Mouse (Mus musculus) forebrain, embryonic 13.5 days (tissue): Measurements from ENCODE around the gene Rpia. TPM values are rescaled to one million over a fixed set of nuclear protein-coding genes. Genes with fewer than 3 reads are reported as not detected.

Source experiments
- ATAC-seq: fragments of 200-750 bp; cut with Nextera tagmentation; 2 replicates; pipeline ENCODE4 v1.8.0; 2017
- H3K27ac ChIP-seq: fragments of 300-500 bp; sonication (generic); 2 replicates; pipeline ENCODE4 v1.5.1; 2015; ENCODE audit warnings: inconsistent platforms, mild to moderate bottlenecking, moderate library complexity
- H3K27me3 ChIP-seq: fragments of 300-500 bp; sonication (generic); 2 replicates; pipeline ENCODE4 v1.6.1; 2015; ENCODE audit warnings: mild to moderate bottlenecking, inconsistent platforms
- H3K36me3 ChIP-seq: fragments of 300-500 bp; sonication (generic); 2 replicates; pipeline ENCODE4 v1.6.1; 2015; ENCODE audit warnings: mild to moderate bottlenecking, inconsistent platforms; ENCODE audit not compliant: poor library complexity, severe bottlenecking
- H3K4me1 ChIP-seq: fragments of 300-500 bp; sonication (generic); 2 replicates; pipeline ENCODE4 v1.6.1; 2015; ENCODE audit warnings: inconsistent platforms
- H3K4me2 ChIP-seq: fragments of 300-500 bp; sonication (generic); 2 replicates; pipeline ENCODE4 v1.6.1; 2015; ENCODE audit warnings: inconsistent platforms, mild to moderate bottlenecking, moderate library complexity
- H3K4me3 ChIP-seq: fragments of 300-500 bp; sonication (generic); 2 replicates; pipeline ENCODE4 v1.5.1; 2015; ENCODE audit warnings: mild to moderate bottlenecking, inconsistent platforms
- H3K9ac ChIP-seq: fragments of 300-500 bp; sonication (generic); 2 replicates; pipeline ENCODE4 v1.6.1; 2015; ENCODE audit warnings: mild to moderate bottlenecking, inconsistent platforms
- H3K9me3 ChIP-seq: fragments of 300-500 bp; sonication (generic); replicated peaks from 2 replicates; pipeline ENCODE4 v1.6.1; 2016; ENCODE audit warnings: inconsistent platforms
- WGBS: fragments of 180-500 bp; shearing (Covaris S2); methylation state at CpG from one replicate; pipeline ENCODE4 v1.1.7; 2015; 5-methylcytosine and 5-hydroxymethylcytosine counted together
- polyA plus RNA-seq: library from polyadenylated mRNA; unstranded; fragments of >200 nt; fragmentation: Nextera tagmentation; extraction: Ambion mirVana; gene quantifications from 2 replicates; pipeline ENCODE4 v1.2.1, GENCODE M21; 2015

Gene Rpia
- polyA plus RNA-seq, 1 experiment from 2014 or later, result 4.2 TPM

GRCm38 (mm10) chr6:70765076-70765475, 27.0 kb downstream of the Rpia start:
- H3K4me3 ChIP-seq, result no peak overlapping the region
- WGBS, result 92% methylated on average over 8 of the region's 8 CpGs
- no peak overlapping the region for H3K27ac ChIP-seq
- H3K36me3 ChIP-seq, result peaks cover 41% of the 10 kb centered on the region
- no peak for ATAC-seq
- no peak overlapping the region for H3K4me2 ChIP-seq
- no peak overlapping the region for H3K9ac ChIP-seq
- no peaks in the 10 kb centered on the region for H3K9me3 ChIP-seq
- H3K4me1 ChIP-seq, result no peaks in the 10 kb centered on the region
- H3K27me3 ChIP-seq, result no peaks in the 10 kb centered on the region

- Histone ChIP-seq H3K27me3 (no peaks in the 10 kb centered on the region), H3K4me1 (no peaks in the 10 kb centered on the region), H3K9ac (no peak overlapping the region), H3K36me3 (peaks cover 36% of the 10 kb centered on the region), H3K4me2 (no peak overlapping the region), H3K9me3 (no peaks in the 10 kb centered on the region), H3K27ac (no peak overlapping the region), H3K4me3 (no peak overlapping the region)
- whole genome bisulfite sequencing, result 95% methylated on average over 5 of the region's 5 CpGs
- no peak for ATAC-seq
Measured at GRCm38 (mm10) chr6:70764551-70764950, 27.5 kb downstream of the Rpia start.

- Histone ChIP-seq H3K4me2 (no peak overlapping the region), H3K27ac (no peak overlapping the region), H3K36me3 (peaks cover 34% of the 10 kb centered on the region), H3K4me3 (no peak overlapping the region), H3K9ac (no peak overlapping the region), H3K27me3 (no peaks in the 10 kb centered on the region), H3K4me1 (no peaks in the 10 kb centered on the region), H3K9me3 (no peaks in the 10 kb centered on the region)
- WGBS, result 94% methylated on average over 4 of the region's 4 CpGs
- no peak for ATAC-seq
Measured at GRCm38 (mm10) chr6:70763881-70764280, 28.2 kb downstream of the Rpia start.

DNA sequence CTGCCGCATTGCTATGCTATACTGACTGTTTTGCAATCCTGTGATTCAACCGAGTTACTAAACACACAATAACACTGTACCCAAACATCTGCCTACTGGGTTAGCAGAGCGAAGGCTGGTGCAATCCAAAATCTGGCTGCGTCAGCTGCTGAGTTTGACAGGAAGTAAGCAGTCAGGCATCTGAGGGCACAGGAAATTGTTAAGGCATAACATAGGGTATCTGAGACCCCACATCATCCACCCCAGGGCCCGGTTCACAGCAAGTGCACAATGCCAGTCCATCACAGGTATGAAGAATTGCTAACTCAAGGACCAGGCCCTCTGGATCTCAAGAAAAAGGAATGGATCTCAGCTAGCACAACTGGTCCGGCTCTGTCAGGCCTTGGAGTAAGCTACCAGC, 29.4 kb downstream of the Rpia start:
- no peaks in the 10 kb centered on the region for H3K27me3 ChIP-seq
- ATAC-seq, result no peak
- 92% methylated on average over 6 of the region's 6 CpGs for WGBS

DNA sequence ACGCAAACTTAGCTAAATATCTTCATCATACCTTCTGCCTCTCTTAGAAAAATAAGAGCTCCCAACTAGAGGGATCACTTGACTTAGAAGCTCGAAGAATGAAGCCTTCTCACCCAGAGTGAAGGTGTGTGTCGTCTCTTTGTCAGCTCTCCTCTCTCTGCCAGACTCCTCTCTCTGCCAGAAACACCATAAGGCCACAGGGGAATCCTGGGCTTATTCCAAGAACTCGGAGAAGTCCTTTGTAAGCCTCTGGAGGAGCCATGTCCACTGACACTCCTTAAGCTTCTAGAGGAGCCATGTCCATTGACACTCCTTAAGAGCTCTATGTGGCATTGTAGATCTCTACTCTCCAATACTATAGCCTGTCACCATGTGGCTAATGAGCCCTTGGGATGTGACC, 31.1 kb downstream of the Rpia start:
- Histone ChIP-seq H3K4me2 (no peak overlapping the region), H3K27me3 (no peaks in the 10 kb centered on the region), H3K4me3 (no peak overlapping the region), H3K4me1 (no peaks in the 10 kb centered on the region), H3K36me3 (peaks cover 10% of the 10 kb centered on the region), H3K9ac (no peak overlapping the region), H3K9me3 (no peaks in the 10 kb centered on the region), H3K27ac (no peak overlapping the region)
- WGBS, result 71% methylated on average over 4 of the region's 4 CpGs
- no peak for ATAC-seq

More for the DNA sequence above, 29.4 kb downstream of the Rpia start:
- Histone ChIP-seq H3K4me1 (no peaks in the 10 kb centered on the region), H3K9ac (no peak overlapping the region), H3K4me2 (no peak overlapping the region), H3K36me3 (peaks cover 26% of the 10 kb centered on the region), H3K9me3 (no peaks in the 10 kb centered on the region), H3K4me3 (no peak overlapping the region), H3K27ac (no peak overlapping the region)

DNA sequence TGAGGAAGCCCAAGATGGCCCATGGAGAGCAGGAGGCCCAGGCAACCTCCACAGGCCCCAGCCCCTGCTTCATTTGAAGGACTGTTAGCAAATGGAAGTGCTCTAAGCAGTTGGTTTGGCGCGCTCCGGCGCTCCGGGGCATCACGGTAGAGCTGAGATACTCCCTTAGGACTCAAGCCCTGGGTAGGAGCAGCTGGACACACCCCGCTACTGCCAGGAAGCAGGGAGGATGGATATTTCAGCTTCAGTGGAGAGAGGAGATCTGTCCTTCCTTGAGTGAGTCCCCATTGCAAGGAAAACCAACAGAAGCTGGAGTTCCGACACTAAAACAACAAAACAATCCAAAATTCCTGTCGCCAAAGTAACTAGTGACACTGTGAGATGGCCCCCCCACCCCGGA, 37.2 kb downstream of the Rpia start:
- Histone ChIP-seq H3K4me2 (no peak overlapping the region), H3K9ac (no peak overlapping the region), H3K36me3 (no peaks in the 10 kb centered on the region), H3K4me3 (no peak overlapping the region), H3K27ac (no peak overlapping the region), H3K27me3 (no peaks in the 10 kb centered on the region), H3K9me3 (no peaks in the 10 kb centered on the region), H3K4me1 (0 out of 2 replicates have a peak, but pooled peaks cover 2% of the 10 kb centered on the region)
- no peak for ATAC-seq
- 93% methylated on average over 10 of the region's 10 CpGs for WGBS

DNA sequence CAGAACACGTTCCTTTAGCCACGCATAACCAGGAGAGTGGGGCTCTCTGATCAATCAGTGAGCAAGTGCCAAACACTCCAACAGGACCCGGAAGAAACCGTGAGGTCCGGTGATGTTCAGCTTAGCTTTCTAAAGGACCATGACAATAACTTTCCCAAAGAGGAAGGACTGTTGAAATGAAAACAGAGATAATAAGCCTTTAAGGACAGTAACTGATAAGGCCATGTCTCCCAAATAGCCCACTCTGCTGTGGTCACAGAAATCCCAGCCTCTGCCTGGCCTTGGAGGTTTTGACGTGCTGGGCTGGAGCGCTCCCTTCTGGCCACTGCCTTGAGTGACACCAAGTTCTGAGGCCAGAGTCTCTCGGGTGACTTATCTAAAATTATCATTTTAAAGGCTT, 39.7 kb downstream of the Rpia start:
- H3K4me1 ChIP-seq, result 0 out of 2 replicates have a peak, but pooled peaks cover 2% of the 10 kb centered on the region
- no peak overlapping the region for H3K4me3 ChIP-seq
- H3K9ac ChIP-seq, result no peak overlapping the region
- no peaks in the 10 kb centered on the region for H3K27me3 ChIP-seq
- WGBS, result 61% methylated on average over 8 of the region's 8 CpGs
- no peak overlapping the region for H3K27ac ChIP-seq
- ATAC-seq, result no peak
- no peak overlapping the region for H3K4me2 ChIP-seq
- no peaks in the 10 kb centered on the region for H3K36me3 ChIP-seq
- H3K9me3 ChIP-seq, result no peaks in the 10 kb centered on the region

GRCm38 (mm10) chr6:70751898-70752273, 40.1 kb downstream of the Rpia start:
- Histone ChIP-seq H3K4me3 (no peak overlapping the region), H3K36me3 (no peaks in the 10 kb centered on the region), H3K27me3 (no peaks in the 10 kb centered on the region), H3K9me3 (no peaks in the 10 kb centered on the region), H3K9ac (no peak overlapping the region), H3K4me2 (no peak overlapping the region), H3K4me1 (0 out of 2 replicates have a peak, but pooled peaks cover 2% of the 10 kb centered on the region), H3K27ac (no peak overlapping the region)
- no peak for ATAC-seq
- 81% methylated on average over 6 of the region's 6 CpGs for WGBS

DNA sequence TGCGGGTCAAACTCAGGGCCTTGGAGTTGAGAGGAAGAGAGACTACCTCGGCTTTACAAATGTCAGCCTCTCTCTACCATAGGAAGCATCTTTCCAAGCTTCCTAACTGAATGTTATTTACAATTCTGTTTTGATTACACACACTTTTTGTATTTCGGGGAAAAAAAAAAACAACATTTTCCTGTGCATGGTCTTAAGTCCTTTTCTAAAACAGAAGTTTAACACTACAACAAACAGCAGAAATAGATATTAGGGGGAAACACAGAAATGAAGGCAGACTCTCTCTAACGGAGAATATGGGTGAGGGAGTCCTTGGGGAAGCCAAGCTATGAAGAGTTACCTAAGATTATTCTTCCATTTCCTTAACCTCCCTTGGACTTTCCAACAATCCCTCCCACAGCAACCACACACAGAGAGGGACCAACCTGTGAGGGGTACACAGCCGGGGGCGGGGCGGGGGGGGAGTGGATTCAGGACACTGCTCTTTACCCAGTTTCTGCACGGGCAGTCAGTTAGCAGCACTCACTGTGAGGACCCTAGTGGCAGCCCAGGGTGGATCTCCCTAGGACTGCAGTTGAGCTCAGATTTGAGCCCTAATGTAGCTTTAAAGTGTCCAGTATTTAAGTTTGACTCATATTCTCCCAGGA, 40.7 kb downstream of the Rpia start:
- H3K4me2 ChIP-seq, result no peak overlapping the region
- ATAC-seq, result no peak
- 74% methylated on average over 8 of the region's 8 CpGs for WGBS
- 0 out of 2 replicates have a peak, but pooled peaks cover 2% of the 10 kb centered on the region for H3K4me1 ChIP-seq
- H3K4me3 ChIP-seq, result no peak overlapping the region
- no peak overlapping the region for H3K27ac ChIP-seq
- no peaks in the 10 kb centered on the region for H3K27me3 ChIP-seq
- no peak overlapping the region for H3K9ac ChIP-seq
- H3K9me3 ChIP-seq, result no peaks in the 10 kb centered on the region
- H3K36me3 ChIP-seq, result no peaks in the 10 kb centered on the region

DNA sequence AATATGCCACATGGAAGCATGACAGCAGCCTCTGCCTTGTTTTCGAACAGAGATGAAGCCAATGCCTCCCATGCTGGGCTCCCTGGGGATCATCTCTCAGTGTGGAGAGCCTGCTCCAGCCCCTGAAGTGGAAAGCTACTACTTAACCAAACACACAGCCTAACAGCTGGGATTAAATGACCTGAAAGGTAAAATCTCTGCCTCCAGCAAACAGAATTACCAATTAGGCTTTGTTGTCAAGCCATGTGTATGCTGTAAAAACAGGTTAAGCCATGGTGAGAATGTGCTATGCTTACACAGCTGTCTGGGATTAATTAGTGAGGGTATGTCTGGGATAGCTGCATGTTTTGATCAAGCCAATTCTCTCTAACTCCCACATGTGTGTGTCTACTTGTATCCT, 42.3 kb downstream of the Rpia start:
- ATAC-seq, result no peak
- no peaks in the 10 kb centered on the region for H3K9me3 ChIP-seq
- H3K36me3 ChIP-seq, result no peaks in the 10 kb centered on the region
- no peak overlapping the region; the same call in 1 of the 2 replicates for H3K27ac ChIP-seq
- 32% methylated on average over 1 of the region's 1 CpGs for WGBS
- no peaks in the 10 kb centered on the region for H3K27me3 ChIP-seq
- H3K4me1 ChIP-seq, result 0 out of 2 replicates have a peak, but pooled peaks cover 2% of the 10 kb centered on the region
- H3K4me2 ChIP-seq, result no peak overlapping the region
- no peak overlapping the region for H3K9ac ChIP-seq
- no peak overlapping the region for H3K4me3 ChIP-seq

GRCm38 (mm10) chr6:70747702-70748101, 44.3 kb downstream of the Rpia start:
- H3K4me1 ChIP-seq, result no peaks in the 10 kb centered on the region
- no peak overlapping the region for H3K9ac ChIP-seq
- no peaks in the 10 kb centered on the region for H3K27me3 ChIP-seq
- H3K36me3 ChIP-seq, result no peaks in the 10 kb centered on the region
- WGBS, result 95% methylated on average over 5 of the region's 5 CpGs
- no peak overlapping the region for H3K4me2 ChIP-seq
- H3K4me3 ChIP-seq, result no peak overlapping the region
- H3K27ac ChIP-seq, result no peak overlapping the region
- no peaks in the 10 kb centered on the region for H3K9me3 ChIP-seq
- ATAC-seq, result no peak

- Histone ChIP-seq H3K4me3 (no peak overlapping the region), H3K27ac (no peak overlapping the region), H3K36me3 (no peaks in the 10 kb centered on the region), H3K4me1 (no peaks in the 10 kb centered on the region), H3K27me3 (no peaks in the 10 kb centered on the region), H3K4me2 (no peak overlapping the region), H3K9me3 (no peaks in the 10 kb centered on the region), H3K9ac (no peak overlapping the region)
- ATAC-seq, result no peak
- WGBS, result 73% methylated on average over 5 of the region's 5 CpGs
Measured at GRCm38 (mm10) chr6:70743902-70744301, 48.1 kb downstream of the Rpia start.

- ATAC-seq, result no peak
- no peak overlapping the region for H3K27ac ChIP-seq
- H3K4me1 ChIP-seq, result no peaks in the 10 kb centered on the region
- WGBS, result 91% methylated on average over 4 of the region's 4 CpGs
- no peaks in the 10 kb centered on the region for H3K9me3 ChIP-seq
- H3K9ac ChIP-seq, result no peak overlapping the region
- H3K4me2 ChIP-seq, result no peak overlapping the region
- no peak overlapping the region for H3K4me3 ChIP-seq
- no peaks in the 10 kb centered on the region for H3K27me3 ChIP-seq
- no peaks in the 10 kb centered on the region for H3K36me3 ChIP-seq
Measured at GRCm38 (mm10) chr6:70742833-70743232, 49.2 kb downstream of the Rpia start.
